Mouse (Mus musculus) small intestine, adult 2 months (tissue): ENCODE results near the gene Cers6. TPM values are rescaled to one million over a fixed set of nuclear protein-coding genes. Genes with fewer than 3 reads are reported as not detected.

Experiments used
- H3K27ac ChIP-seq: fragments of 200-500 bp; 2 replicates; pipeline ENCODE4 v1.5.1; 2012; ENCODE audit warnings: low read depth, low read length, control low read depth, inconsistent platforms; ENCODE audit not compliant: insufficient read depth
- H3K27me3 ChIP-seq: fragments of 200-500 bp; 2 replicates; pipeline ENCODE4 v1.6.1; 2012; ENCODE audit warnings: mild to moderate bottlenecking, moderate library complexity, low read length, inconsistent platforms; ENCODE audit not compliant: control insufficient read depth, insufficient read depth
- H3K36me3 ChIP-seq: fragments of 200-500 bp; 2 replicates; pipeline ENCODE4 v1.6.1; 2012; ENCODE audit warnings: mild to moderate bottlenecking, low read length, control low read depth, inconsistent platforms; ENCODE audit not compliant: control insufficient read depth, insufficient read depth
- H3K4me1 ChIP-seq: fragments of 200-500 bp; 2 replicates; pipeline ENCODE4 v1.6.1; 2012; ENCODE audit warnings: low read length, inconsistent platforms, mixed read lengths; ENCODE audit not compliant: control insufficient read depth, insufficient read depth, insufficient read length
- H3K4me3 ChIP-seq: fragments of 200-500 bp; 2 replicates; pipeline ENCODE4 v1.5.1; 2012; ENCODE audit warnings: low read depth, mild to moderate bottlenecking, control low read depth, inconsistent platforms, low read length, moderate library complexity
- CTCF ChIP-seq: fragments of 200-500 bp; IDR thresholded peaks from 2 replicates; pipeline ENCODE4 v1.5.1; 2012; ENCODE audit warnings: low read depth, mild to moderate bottlenecking, control low read depth, inconsistent platforms, low read length, moderate library complexity, mixed read lengths; ENCODE audit not compliant: insufficient replicate concordance, insufficient read length; ENCODE audit errors: extremely low read depth
- POLR2A ChIP-seq: fragments of 200-500 bp; IDR thresholded peaks from 2 replicates; pipeline ENCODE4 v1.6.1; 2012; ENCODE audit warnings: low read depth, mild to moderate bottlenecking, control low read depth, inconsistent platforms, low read length, moderate library complexity
- WGBS: fragments of 180-500 bp; shearing (Covaris S2); methylation state at CpG from one replicate; pipeline ENCODE4 v1.1.7; 2018; 5-methylcytosine and 5-hydroxymethylcytosine counted together
- polyA plus RNA-seq: library from polyadenylated mRNA; depleted of rRNA; stranded (reverse); fragments of >200 nt; gene quantifications from 2 replicates; pipeline ENCODE4 v1.2.3, GENCODE M21; 2012

The Cers6 gene
- polyA plus RNA-seq, 1 experiment: 19.4 TPM

- H3K4me1 ChIP-seq: peaks cover 23% of the 10 kb centered on the region; the same call in 1 of the 2 replicates
- 75% methylated on average over 3 of the region's 3 CpGs for WGBS
- TF ChIP-seq POLR2A (no peak), CTCF (no peak)
- no peak overlapping the region for H3K27ac ChIP-seq
- H3K27me3 ChIP-seq: no peaks in the 10 kb centered on the region
- no peak overlapping the region for H3K4me3 ChIP-seq
- H3K36me3 ChIP-seq: peaks cover 9% of the 10 kb centered on the region
Measured at GRCm38 (mm10) chr2:68937833-68938232, 76.6 kb downstream of the Cers6 start.

GRCm38 (mm10) chr2:68944898-68945297, 83.7 kb downstream of the Cers6 start:
- Histone ChIP-seq H3K4me1 (peaks cover 17% of the 10 kb centered on the region; the same call in 1 of the 2 replicates), H3K36me3 (peaks cover 10% of the 10 kb centered on the region), H3K4me3 (no peak overlapping the region), H3K27ac (peak overlapping the region; percentile 73), H3K27me3 (no peaks in the 10 kb centered on the region)
- no peak for TF ChIP-seq CTCF
- TF ChIP-seq POLR2A: no peak
- 13% methylated on average over 2 of the region's 2 CpGs for WGBS

GRCm38 (mm10) chr2:68945976-68946375, 84.7 kb downstream of the Cers6 start:
- no peak overlapping the region for H3K27ac ChIP-seq
- H3K4me3 ChIP-seq: no peak overlapping the region
- WGBS: 86% methylated on average over 2 of the region's 2 CpGs
- H3K27me3 ChIP-seq: no peaks in the 10 kb centered on the region
- TF ChIP-seq CTCF (no peak), POLR2A (no peak)
- H3K4me1 ChIP-seq: peaks cover 17% of the 10 kb centered on the region; the same call in 1 of the 2 replicates
- H3K36me3 ChIP-seq: peaks cover 10% of the 10 kb centered on the region

DNA sequence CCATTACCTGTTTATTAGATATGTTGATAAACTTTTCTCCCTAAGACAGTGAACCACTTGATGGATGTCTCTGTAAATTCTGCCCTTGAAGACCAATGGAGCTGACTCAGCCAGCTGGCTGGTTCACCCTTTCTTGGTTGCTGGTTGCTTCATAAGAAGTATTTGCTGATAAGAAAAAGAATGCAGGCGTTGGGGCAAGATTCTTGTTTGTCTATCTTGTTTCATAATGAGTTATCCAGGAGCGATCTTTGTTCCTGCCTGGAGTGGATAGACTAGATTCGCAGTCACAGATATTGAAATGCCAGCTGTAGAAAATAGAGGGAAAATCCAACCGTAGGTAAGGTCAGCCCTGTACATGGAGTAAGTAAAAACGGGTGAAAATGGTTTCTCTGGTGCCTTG, 85.6 kb downstream of the Cers6 start:
- Histone ChIP-seq H3K27ac (no peak overlapping the region), H3K27me3 (no peaks in the 10 kb centered on the region), H3K4me3 (no peak overlapping the region), H3K4me1 (peaks cover 17% of the 10 kb centered on the region; the same call in 1 of the 2 replicates), H3K36me3 (peaks cover 13% of the 10 kb centered on the region)
- TF ChIP-seq CTCF: no peak
- no peak for TF ChIP-seq POLR2A
- 34% methylated on average over 5 of the region's 5 CpGs for WGBS

DNA sequence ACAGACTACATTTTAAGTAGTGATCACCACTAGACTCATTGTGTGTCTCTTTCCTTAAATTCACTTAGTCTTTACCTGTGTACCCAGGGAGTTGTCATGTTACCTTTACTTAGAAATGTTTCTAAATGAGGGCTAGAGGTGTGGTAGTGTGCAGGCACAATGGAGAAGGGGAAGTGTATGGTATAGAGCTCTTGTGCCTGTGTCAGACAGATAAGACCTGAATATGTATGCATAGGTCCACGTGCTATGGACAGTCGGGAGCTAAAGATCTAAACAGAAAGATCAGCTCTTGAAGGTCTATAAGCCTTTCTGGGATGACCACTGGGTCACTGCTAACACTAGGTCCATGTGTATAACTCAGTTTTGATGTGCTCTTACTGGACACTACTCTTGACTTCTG, 87.9 kb downstream of the Cers6 start:
- H3K4me3 ChIP-seq: no peak overlapping the region
- no peak overlapping the region for H3K27ac ChIP-seq
- peaks cover 15% of the 10 kb centered on the region for H3K36me3 ChIP-seq
- H3K27me3 ChIP-seq: no peaks in the 10 kb centered on the region
- WGBS: 92% methylated on average over 2 of the region's 2 CpGs
- TF ChIP-seq CTCF (no peak), POLR2A (no peak)
- H3K4me1 ChIP-seq: peaks cover 17% of the 10 kb centered on the region; the same call in 1 of the 2 replicates

- Histone ChIP-seq H3K27ac (no peak overlapping the region), H3K36me3 (peaks cover 15% of the 10 kb centered on the region), H3K4me3 (no peak overlapping the region), H3K4me1 (peaks cover 17% of the 10 kb centered on the region; the same call in 1 of the 2 replicates), H3K27me3 (no peaks in the 10 kb centered on the region)
- 75% methylated on average over 5 of the region's 5 CpGs for WGBS
- TF ChIP-seq POLR2A: no peak
- no peak for TF ChIP-seq CTCF
Measured at GRCm38 (mm10) chr2:68949728-68950127, 88.5 kb downstream of the Cers6 start.

DNA sequence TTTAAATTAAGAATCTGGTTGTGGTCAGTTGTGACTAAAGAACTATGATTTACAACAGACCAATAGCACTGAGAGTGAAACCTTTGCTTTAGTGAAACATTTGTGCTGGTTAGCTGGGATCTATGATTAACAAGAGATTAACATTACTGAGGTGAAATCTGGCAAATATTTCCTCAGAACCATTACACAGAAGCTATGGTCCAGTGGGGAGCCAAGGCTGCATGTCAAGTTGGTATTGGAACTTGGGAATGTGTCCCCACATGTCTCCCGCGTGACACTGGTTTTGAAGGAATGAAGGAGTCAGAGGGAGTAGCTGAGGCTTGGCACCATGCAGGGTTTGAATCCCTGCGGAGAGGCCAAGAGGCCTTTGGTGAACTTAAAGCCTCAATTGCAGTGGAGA, 90.5 kb downstream of the Cers6 start:
- 100% methylated on average over 3 of the region's 3 CpGs for WGBS
- H3K27ac ChIP-seq: no peak overlapping the region
- no peak for TF ChIP-seq CTCF
- TF ChIP-seq POLR2A: no peak
- peaks cover 17% of the 10 kb centered on the region for H3K36me3 ChIP-seq
- H3K4me1 ChIP-seq: peaks cover 6% of the 10 kb centered on the region; the same call in 1 of the 2 replicates
- no peaks in the 10 kb centered on the region for H3K27me3 ChIP-seq
- no peak overlapping the region for H3K4me3 ChIP-seq
